Mouse (Mus musculus) intestine, postnatal 0 days (tissue): ENCODE measurements around the gene Dlx1. TPM values are rescaled to one million over a fixed set of nuclear protein-coding genes. Genes with fewer than 3 reads are reported as not detected.

ENCODE experiments used
- ATAC-seq: fragments of 200-750 bp; cut with Nextera tagmentation; 2 replicates; pipeline ENCODE4 v1.8.0; 2017; ENCODE audit warnings: mild to moderate bottlenecking, moderate TSS enrichment, moderate library complexity
- H3K27ac ChIP-seq: fragments of 300-500 bp; sonication (generic); 2 replicates; pipeline ENCODE4 v1.5.1; 2014; ENCODE audit warnings: mild to moderate bottlenecking, low read depth, low read length, moderate library complexity
- H3K27me3 ChIP-seq: fragments of 300-500 bp; sonication (generic); replicated peaks from 2 replicates; pipeline ENCODE4 v1.6.1; 2014; ENCODE audit warnings: low read length, mixed read lengths; ENCODE audit not compliant: control insufficient read depth, insufficient read depth
- H3K36me3 ChIP-seq: fragments of 300-500 bp; sonication (generic); 2 replicates; pipeline ENCODE4 v1.6.1; 2014; ENCODE audit warnings: mild to moderate bottlenecking, moderate library complexity; ENCODE audit not compliant: control insufficient read depth, insufficient read depth
- H3K4me1 ChIP-seq: fragments of 300-500 bp; sonication (generic); replicated peaks from 2 replicates; pipeline ENCODE4 v1.6.1; 2014; ENCODE audit warnings: antibody characterized with exemption, low read length, mixed read lengths; ENCODE audit not compliant: control insufficient read depth, insufficient read depth
- H3K4me2 ChIP-seq: fragments of 300-500 bp; sonication (generic); replicated peaks from 2 replicates; pipeline ENCODE4 v1.6.1; 2014; ENCODE audit warnings: low read depth, mild to moderate bottlenecking, moderate library complexity
- H3K4me3 ChIP-seq: fragments of 300-500 bp; sonication (generic); 2 replicates; pipeline ENCODE4 v1.5.1; 2014; ENCODE audit warnings: low read depth, low read length
- H3K9ac ChIP-seq: fragments of 300-500 bp; sonication (generic); 2 replicates; pipeline ENCODE4 v1.6.1; 2014; ENCODE audit warnings: mild to moderate bottlenecking, low read depth, low read length
- H3K9me3 ChIP-seq: fragments of 300-500 bp; sonication (generic); 2 replicates; pipeline ENCODE4 v1.6.1; 2016; ENCODE audit warnings: mixed run types; ENCODE audit not compliant: control insufficient read depth
- CTCF ChIP-seq: sonication (generic); IDR thresholded peaks from 2 replicates; pipeline ENCODE4 v1.5.1; 2016; ENCODE audit warnings: low read depth, mild to moderate bottlenecking, control low read depth, antibody characterized with exemption, moderate library complexity
- WGBS: fragments of 180-500 bp; shearing (Covaris S2); extraction: QIAGEN DNeasy Blood & Tissue Kit; methylation state at CpG from one replicate; pipeline ENCODE4 v1.1.7; 2014; 5-methylcytosine and 5-hydroxymethylcytosine counted together
- polyA plus RNA-seq: library from polyadenylated mRNA; unstranded; fragments of >200 nt; fragmentation: Nextera tagmentation; extraction: Ambion mirVana; gene quantifications from 2 replicates; pipeline ENCODE4 v1.2.1, GENCODE M21; 2015

Gene Dlx1
- polyA plus RNA-seq, 1 experiment from 2014 or later, result 1.8 TPM

GRCm38 (mm10) chr2:71493161-71493683 is 34.7 kb upstream of the Dlx1 start:
- no peak for ATAC-seq
- WGBS, result 73% methylated on average over 12 of the region's 12 CpGs
- Histone ChIP-seq H3K4me1 (no peaks in the 10 kb centered on the region), H3K27me3 (no peaks in the 10 kb centered on the region), H3K9me3 (no peaks in the 10 kb centered on the region), H3K27ac (no peak overlapping the region), H3K4me2 (no peak overlapping the region), H3K9ac (no peak overlapping the region), H3K36me3 (no peaks in the 10 kb centered on the region), H3K4me3 (no peak overlapping the region)
- TF ChIP-seq CTCF, result no peak

DNA sequence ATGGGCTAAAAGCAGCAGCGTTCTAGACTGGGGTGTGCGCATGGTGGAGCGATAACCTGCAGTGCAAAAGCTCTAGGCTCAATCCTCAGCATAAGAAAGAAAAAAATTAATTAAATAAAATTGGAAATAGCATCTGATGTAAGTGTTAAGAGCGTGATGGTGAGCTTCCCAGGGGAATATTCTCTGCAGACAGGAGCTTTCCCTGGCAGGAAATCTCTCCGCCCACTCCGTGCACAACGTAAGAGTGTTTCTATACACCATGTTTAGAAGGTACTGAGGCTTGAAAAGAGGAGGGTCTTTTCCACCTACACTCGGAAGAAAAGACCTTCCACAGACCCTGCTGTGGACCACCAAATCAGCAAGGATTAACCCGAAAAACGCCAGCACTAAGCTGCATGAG is 33.4 kb upstream of the Dlx1 start:
- H3K4me3 ChIP-seq, result no peak overlapping the region
- no peak overlapping the region for H3K9ac ChIP-seq
- 73% methylated on average over 10 of the region's 10 CpGs for WGBS
- H3K27ac ChIP-seq, result no peak overlapping the region
- no peaks in the 10 kb centered on the region for H3K36me3 ChIP-seq
- no peak overlapping the region for H3K4me2 ChIP-seq
- no peaks in the 10 kb centered on the region for H3K27me3 ChIP-seq
- no peak for ATAC-seq
- no peak for TF ChIP-seq CTCF
- H3K9me3 ChIP-seq, result no peaks in the 10 kb centered on the region
- no peaks in the 10 kb centered on the region for H3K4me1 ChIP-seq

DNA sequence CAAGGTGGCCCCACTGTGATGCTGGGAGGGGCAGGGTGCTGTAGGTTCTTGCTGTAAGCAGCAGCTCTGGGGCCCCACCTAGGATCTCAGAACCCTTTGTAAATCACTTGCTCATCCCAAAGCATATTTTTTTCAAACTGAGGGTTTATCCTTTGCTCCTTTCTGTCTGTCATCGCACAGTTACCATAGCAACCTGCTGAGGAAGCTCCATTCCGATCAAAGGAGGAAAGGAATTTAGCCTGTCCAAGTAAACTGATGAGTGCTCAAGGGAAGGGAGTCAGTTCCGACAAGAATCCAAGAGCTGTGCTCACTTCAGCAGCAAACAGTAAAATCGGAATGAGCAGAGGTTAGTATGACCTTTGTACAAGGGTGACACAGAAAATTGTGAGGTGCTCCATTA is 32.9 kb upstream of the Dlx1 start:
- Histone ChIP-seq H3K9me3 (no peaks in the 10 kb centered on the region), H3K27me3 (no peaks in the 10 kb centered on the region), H3K36me3 (no peaks in the 10 kb centered on the region), H3K4me2 (no peak overlapping the region), H3K27ac (no peak overlapping the region), H3K4me3 (no peak overlapping the region), H3K4me1 (no peaks in the 10 kb centered on the region), H3K9ac (no peak overlapping the region)
- WGBS, result 31% methylated on average over 4 of the region's 4 CpGs
- TF ChIP-seq CTCF, result no peak
- no peak for ATAC-seq

- no peak for ATAC-seq
- WGBS, result 61% methylated on average over 5 of the region's 5 CpGs
Measured at GRCm38 (mm10) chr2:71497175-71497574, 30.7 kb upstream of the Dlx1 start.

DNA sequence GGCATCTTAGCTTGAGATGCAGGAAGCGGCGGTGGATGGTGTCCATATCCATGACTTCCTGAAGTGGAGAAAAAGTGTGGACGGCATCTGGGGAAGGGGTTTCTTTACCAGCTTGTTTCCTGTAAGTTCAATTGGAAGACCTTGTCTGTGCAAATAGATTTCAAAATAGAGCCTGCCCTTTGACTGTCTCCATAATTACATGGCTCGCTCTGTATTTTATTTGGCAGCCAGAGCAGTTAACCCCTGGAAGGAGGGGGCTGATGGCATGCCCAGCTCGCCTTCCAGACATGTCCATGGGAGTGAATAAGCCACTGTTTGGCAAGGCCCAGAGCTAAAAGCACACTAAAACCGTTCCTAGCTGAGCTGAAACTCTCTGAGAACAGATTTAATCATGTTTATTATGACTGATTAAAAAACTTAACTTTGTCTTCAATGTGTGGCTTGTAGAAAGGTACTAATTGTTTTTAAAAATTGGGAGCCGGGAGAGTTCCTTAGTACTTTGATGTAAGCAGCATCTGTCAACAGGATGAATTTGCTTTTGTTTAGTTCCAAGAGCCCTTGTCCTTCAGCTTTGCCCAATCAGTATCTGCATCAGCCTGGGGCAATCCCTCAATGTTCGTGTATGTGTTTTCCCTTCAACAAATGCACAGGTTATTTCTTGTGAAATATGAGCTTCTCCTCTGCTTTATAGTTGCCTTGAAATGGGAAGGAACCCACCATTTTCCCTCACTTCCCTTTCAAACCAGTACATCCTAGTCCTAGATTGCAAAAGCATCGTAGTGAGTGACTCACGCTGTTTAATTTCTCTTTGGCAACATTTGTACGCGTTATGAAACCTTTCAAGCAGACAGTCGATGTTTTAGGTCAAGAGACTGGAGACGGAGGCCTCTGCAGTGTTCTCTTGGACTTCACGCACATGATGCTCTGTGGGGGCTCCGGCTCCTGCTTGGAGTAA is 28.4 kb upstream of the Dlx1 start:
- no peak for ATAC-seq
- H3K27me3 ChIP-seq, result no peaks in the 10 kb centered on the region
- H3K4me2 ChIP-seq, result no peak overlapping the region
- H3K9ac ChIP-seq, result no peak overlapping the region
- TF ChIP-seq CTCF, result no peak
- H3K4me1 ChIP-seq, result no peaks in the 10 kb centered on the region
- 72% methylated on average over 16 of the region's 16 CpGs for WGBS
- H3K9me3 ChIP-seq, result no peaks in the 10 kb centered on the region
- no peak overlapping the region for H3K27ac ChIP-seq
- no peaks in the 10 kb centered on the region for H3K36me3 ChIP-seq
- no peak overlapping the region for H3K4me3 ChIP-seq

More at GRCm38 (mm10) chr2:71497175-71497574, 30.7 kb upstream of the Dlx1 start:
- Histone ChIP-seq H3K4me2 (no peak overlapping the region), H3K27me3 (no peaks in the 10 kb centered on the region), H3K4me1 (no peaks in the 10 kb centered on the region), H3K9me3 (no peaks in the 10 kb centered on the region), H3K9ac (no peak overlapping the region), H3K4me3 (no peak overlapping the region), H3K27ac (no peak overlapping the region), H3K36me3 (no peaks in the 10 kb centered on the region)
- TF ChIP-seq CTCF, result no peak

DNA sequence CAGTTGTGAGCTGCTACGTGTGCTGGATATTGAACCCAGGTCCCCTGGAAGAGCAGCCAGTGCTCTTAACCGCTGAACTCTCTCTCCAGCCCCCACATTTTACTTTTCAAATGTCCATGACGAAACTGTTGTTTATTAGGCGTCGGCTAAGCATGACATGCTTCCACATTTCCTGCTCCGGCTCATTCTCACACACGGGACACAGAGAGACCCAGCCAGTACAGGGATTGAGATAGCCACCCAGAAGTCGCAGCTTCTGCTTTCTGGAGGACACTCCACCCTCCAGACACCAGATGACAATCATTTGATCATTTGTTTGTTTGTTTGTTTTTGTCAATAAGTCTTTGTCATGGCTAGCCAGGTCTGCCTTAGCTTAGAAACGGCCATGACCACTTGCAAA is 23.1 kb upstream of the Dlx1 start:
- ATAC-seq, result no peak
- H3K27me3 ChIP-seq, result no peaks in the 10 kb centered on the region
- TF ChIP-seq CTCF, result no peak
- H3K4me3 ChIP-seq, result no peak overlapping the region
- H3K4me1 ChIP-seq, result no peaks in the 10 kb centered on the region
- H3K27ac ChIP-seq, result no peak overlapping the region
- H3K4me2 ChIP-seq, result no peak overlapping the region
- 58% methylated on average over 9 of the region's 9 CpGs for WGBS
- no peaks in the 10 kb centered on the region for H3K9me3 ChIP-seq
- no peaks in the 10 kb centered on the region for H3K36me3 ChIP-seq
- no peak overlapping the region for H3K9ac ChIP-seq
